8 mouse cellular contexts compared by ENCODE assay signal in the genomic region with DNA sequence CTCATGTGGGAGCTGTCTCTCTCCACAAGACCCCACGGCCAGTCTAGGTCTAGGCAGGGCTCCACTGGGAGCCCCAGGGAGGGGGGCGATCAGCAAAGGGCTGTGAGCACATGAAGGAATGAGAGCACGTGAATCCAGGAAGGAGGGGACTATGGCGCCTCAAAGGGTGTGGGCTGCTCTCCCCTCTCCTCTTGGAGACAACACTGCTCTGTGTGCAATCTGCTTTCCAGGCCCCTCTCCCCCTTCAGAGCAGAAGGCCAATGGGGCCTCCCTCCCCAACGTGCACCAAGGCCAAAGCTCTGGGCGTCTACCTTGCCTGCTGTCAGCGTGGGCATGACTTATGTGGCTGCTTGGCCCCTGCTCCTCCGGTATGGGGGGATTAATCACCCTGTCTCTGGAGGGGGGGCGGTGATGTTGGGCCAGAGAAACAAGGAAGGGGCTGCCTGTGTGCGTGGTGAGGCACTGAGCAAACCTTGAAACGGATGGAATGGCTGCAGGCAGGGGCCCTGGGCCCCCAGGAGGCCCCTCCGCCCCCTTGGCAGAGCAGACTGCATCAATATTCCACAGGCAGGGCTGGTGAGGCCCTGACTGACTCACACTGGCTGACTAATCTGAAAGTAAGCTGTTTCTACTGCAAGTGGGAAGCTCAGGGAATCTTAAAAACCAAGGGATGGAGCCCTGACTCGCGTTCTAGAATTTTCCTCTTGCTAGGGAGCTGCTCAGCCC. TPM values are rescaled to one million over a fixed set of nuclear protein-coding genes. Genes with fewer than 3 reads are reported as not detected.
DNase-seq lines count a peak whose midpoint lies in the region; ATAC-seq and TF ChIP-seq lines count a peak whose summit lies in the region.

No protein-coding gene starts in this region.

- intact Hi-C loops in gastrocnemius, adult 2 months (cut with DNase I) = no loop called here

- no peak overlapping the region for H3K27ac ChIP-seq in gastrocnemius, adult 2 months
- peak overlapping the region; percentile 76 for H3K27ac ChIP-seq in embryonic facial prominence, embryonic 12.5 days
- peak overlapping the region; percentile 31; the same call in 1 of the 2 replicates for H3K27ac ChIP-seq in limb, embryonic 11.5 days (replicated peaks; ENCODE audit: low read depth, low read length)
- H3K27ac ChIP-seq in neural tube, embryonic 15.5 days (replicated peaks) = peak overlapping the region; percentile 66

- H3K4me2 ChIP-seq in embryonic facial prominence, embryonic 12.5 days (replicated peaks) = no peak overlapping the region
- no peak overlapping the region for H3K4me2 ChIP-seq in limb, embryonic 11.5 days (ENCODE audit: low read depth, severe bottlenecking)
- H3K4me2 ChIP-seq in neural tube, embryonic 15.5 days = no peak overlapping the region

- WGBS in embryonic facial prominence, embryonic 12.5 days = 50% methylated on average over 14 of the region's 14 CpGs
- 26% methylated on average over 14 of the region's 14 CpGs for WGBS in limb, embryonic 11.5 days
- WGBS in neural tube, embryonic 15.5 days = 22% methylated on average over 14 of the region's 14 CpGs

- H3K9ac ChIP-seq in embryonic facial prominence, embryonic 12.5 days = peak overlapping the region; percentile 36; the same call in 1 of the 2 replicates
- H3K9ac ChIP-seq in limb, embryonic 11.5 days (ENCODE audit: low read length) = peak overlapping the region; percentile 1; the same call in 1 of the 2 replicates
- 0 out of 2 replicates have a peak overlapping the region, but pooled peaks have one; percentile 10 for H3K9ac ChIP-seq in neural tube, embryonic 15.5 days (replicated peaks)

- TF ChIP-seq CTCF in gastrocnemius, adult 2 months (IDR thresholded peaks at IDR 0.05) = no peak

- peak; percentile 61 for ATAC-seq in embryonic facial prominence, embryonic 12.5 days (ENCODE audit: insufficient number of reproducible peaks, insufficient read depth, low FRiP score, low TSS enrichment)
- peak; percentile 63 for ATAC-seq in limb, embryonic 11.5 days (ENCODE audit: insufficient number of reproducible peaks, low FRiP score, low TSS enrichment, low read depth)
- peak; percentile 76 for ATAC-seq in neural tube, embryonic 15.5 days (ENCODE audit: low FRiP score)

- H3K27me3 ChIP-seq in embryonic facial prominence, embryonic 12.5 days = no peaks in the 10 kb centered on the region
- H3K27me3 ChIP-seq in limb, embryonic 11.5 days (ENCODE audit: control insufficient read depth, insufficient read depth, low read length) = no peaks in the 10 kb centered on the region
- H3K27me3 ChIP-seq in neural tube, embryonic 15.5 days (replicated peaks) = no peaks in the 10 kb centered on the region

- peak; percentile 46 for DNase-seq in gastrocnemius, adult 2 months
- no peak for DNase-seq in gastrocnemius, adult 8-10 months (ENCODE audit: low spot score in 2 of 2)
- peak; percentile 97 for DNase-seq in 3T3-L1 (ENCODE audit: low read depth, low spot score)
- peak; percentile 69 for DNase-seq in limb, embryonic 11.5 days (ENCODE audit: low spot score)
- DNase-seq in thymus, postnatal 25 days = no peak
- DNase-seq in lung, adult 18-20 months = no peak

- H3K4me1 ChIP-seq in embryonic facial prominence, embryonic 12.5 days = peaks cover 44% of the 10 kb centered on the region
- H3K4me1 ChIP-seq in limb, embryonic 11.5 days (ENCODE audit: control insufficient read depth, insufficient read depth, low read length) = peaks cover 24% of the 10 kb centered on the region
- H3K4me1 ChIP-seq in neural tube, embryonic 15.5 days = peaks cover 32% of the 10 kb centered on the region

- H3K9me3 ChIP-seq in embryonic facial prominence, embryonic 12.5 days = no peaks in the 10 kb centered on the region
- no peaks in the 10 kb centered on the region for H3K9me3 ChIP-seq in limb, embryonic 11.5 days (ENCODE audit: control insufficient read depth, low read length)
- H3K9me3 ChIP-seq in neural tube, embryonic 15.5 days (replicated peaks) = no peaks in the 10 kb centered on the region

- H3K36me3 ChIP-seq in embryonic facial prominence, embryonic 12.5 days = no peaks in the 10 kb centered on the region
- no peaks in the 10 kb centered on the region for H3K36me3 ChIP-seq in limb, embryonic 11.5 days (ENCODE audit: control insufficient read depth, insufficient read depth, low read length)
- no peaks in the 10 kb centered on the region for H3K36me3 ChIP-seq in neural tube, embryonic 15.5 days

- no peak overlapping the region for H3K4me3 ChIP-seq in gastrocnemius, adult 2 months
- no peak overlapping the region for H3K4me3 ChIP-seq in embryonic facial prominence, embryonic 12.5 days
- H3K4me3 ChIP-seq in limb, embryonic 11.5 days (ENCODE audit: low read depth, low read length) = no peak overlapping the region
- no peak overlapping the region for H3K4me3 ChIP-seq in neural tube, embryonic 15.5 days (replicated peaks)

RNA-seq across cellular contexts. Expression of gene Dlk1, which starts 35.0 kb away (rescaled TPM):
- 1 to 10 TPM in 1 of 2 experiments, under 1 TPM in 1; 0.45 to 1.7 TPM for total RNA-seq in gastrocnemius, adult 2 months (2021)
- 1 to 10 TPM in 2 of 4 experiments, under 1 TPM in 2; 0.56 to 1.9 (median 0.95) TPM for total RNA-seq in gastrocnemius, adult 8-10 months (2022)
- polyA plus RNA-seq in embryonic facial prominence, embryonic 12.5 days (2016; fragmentation: Nextera tagmentation; extraction: Ambion mirVana) = 316 and 347 TPM in 2 replicates
- 95.6 and 121 TPM in 2 replicates for polyA plus RNA-seq in limb, embryonic 11.5 days (2014; fragmentation: Nextera tagmentation; extraction: Ambion mirVana)
- 96.8 and 132 TPM in 2 replicates for polyA plus RNA-seq in neural tube, embryonic 15.5 days (2015; fragmentation: Nextera tagmentation; extraction: Ambion mirVana)

Comparison
In these comparisons a context has a peak if more than half of its experiments do, and no peak if none do; other contexts are left out.
1. DNase-seq: peak in gastrocnemius, adult 2 months (single experiment), 3T3-L1 (single experiment) and limb, embryonic 11.5 days (single experiment); none in gastrocnemius, adult 8-10 months (0 of 2), thymus, postnatal 25 days (single experiment) and lung, adult 18-20 months (0 of 2).
2. Peak in every context shown above with its lines, with median percentiles within 50 percentile points of each other: ATAC-seq and H3K9ac ChIP-seq.